Mouse (Mus musculus): ENCODE data around the gene Slc10a1. TPM values are rescaled to one million over a fixed set of nuclear protein-coding genes. Genes with fewer than 3 reads are reported as not detected.
"Not testable (repeated sequence)": the region's sequence is repeated elsewhere in the genome, so short reads cannot be mapped to it uniquely, and the experiment has no call there.

The Slc10a1 gene
- total RNA-seq, 4 experiments from 2014 or later, result 0.16 TPM; not detected in 3

GRCm38 (mm10) chr12:80966059-80966838, 2.3 kb downstream of the Slc10a1 start:
- DNase-seq (ENCODE audit: low spot score in 2 of 2), result no peak

- no peak for DNase-seq (ENCODE audit: low spot score in 2 of 2)
Observed at GRCm38 (mm10) chr12:80962566-80962965, 5.9 kb downstream of the Slc10a1 start.

- no peak for DNase-seq (ENCODE audit: low spot score in 2 of 2)
Observed at GRCm38 (mm10) chr12:80957961-80958360, 10.5 kb downstream of the Slc10a1 start.

GRCm38 (mm10) chr12:80956039-80956438, 12.5 kb downstream of the Slc10a1 start:
- DNase-seq (ENCODE audit: low spot score in 2 of 2), result no peak

- DNase-seq (ENCODE audit: low spot score in 2 of 2), result no peak
Observed at GRCm38 (mm10) chr12:80952526-80952925, 16.0 kb downstream of the Slc10a1 start.

DNA sequence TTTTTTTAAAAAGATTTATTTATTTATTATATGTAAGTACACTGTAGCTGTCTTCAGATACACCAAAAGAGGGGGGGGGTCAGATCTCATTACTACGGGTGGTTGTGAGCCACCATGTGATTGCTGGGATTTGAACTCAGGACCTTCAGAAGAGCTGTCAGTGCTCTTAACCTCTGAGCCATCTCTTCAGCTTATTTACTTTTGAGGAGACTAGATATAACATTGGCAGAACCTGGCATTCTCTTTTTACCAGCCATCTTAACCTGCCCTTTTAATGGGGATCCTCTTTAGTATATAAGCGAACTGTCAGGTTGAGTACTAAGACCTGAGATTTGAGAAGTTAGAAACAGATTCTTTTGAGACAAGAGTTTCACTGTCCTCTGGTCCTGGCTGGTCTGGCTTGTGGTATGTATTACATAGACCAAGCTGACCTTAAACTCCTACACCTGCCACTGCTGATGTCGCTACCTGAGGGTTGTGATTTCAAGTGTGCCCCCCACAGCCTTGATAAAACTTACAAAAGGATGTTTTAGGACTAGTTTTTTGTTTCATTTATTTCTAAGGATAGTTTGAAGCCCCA, 16.8 kb downstream of the Slc10a1 start:
- no peak for DNase-seq (ENCODE audit: low spot score in 2 of 2)

DNA sequence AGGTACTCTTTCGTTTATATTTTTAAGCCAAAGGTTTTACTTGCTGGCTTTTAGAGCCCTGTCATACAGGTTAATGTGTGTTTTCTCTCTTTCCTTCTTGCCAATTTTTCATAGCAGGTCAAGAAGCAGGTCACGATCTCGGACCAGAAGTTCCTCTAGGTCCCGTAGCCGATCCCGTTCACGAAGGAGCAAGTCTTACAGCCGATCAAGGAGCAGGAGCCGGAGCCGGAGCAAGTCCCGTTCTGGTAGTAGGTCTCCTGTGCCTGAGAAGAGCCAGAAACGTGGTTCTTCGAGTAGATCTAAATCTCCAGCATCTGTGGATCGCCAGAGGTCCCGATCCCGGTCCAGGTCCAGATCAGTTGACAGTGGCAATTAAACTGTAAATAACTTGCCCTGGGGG, 18.9 kb downstream of the Slc10a1 start:
- not testable (repeated sequence) for DNase-seq (ENCODE audit: low spot score in 2 of 2)

DNA sequence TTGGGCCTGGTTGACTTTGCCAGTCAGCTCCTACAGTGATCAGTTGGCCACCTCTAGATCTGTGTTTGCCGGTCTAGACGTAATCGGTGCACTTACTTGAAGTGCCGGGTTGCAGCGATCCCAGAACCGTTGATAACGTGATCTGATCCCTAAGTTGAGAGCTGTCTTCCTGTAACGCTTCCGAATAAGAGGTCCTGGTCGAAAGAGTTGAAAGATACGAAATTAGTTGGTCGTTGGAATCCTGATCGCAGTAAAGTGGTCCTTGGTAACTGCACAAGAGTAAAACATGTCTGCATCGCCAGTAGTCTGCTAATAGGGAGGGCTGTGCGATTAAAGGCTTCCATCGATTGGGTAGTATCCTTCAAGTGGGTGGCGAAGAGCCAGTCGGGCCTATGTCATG, 20.3 kb downstream of the Slc10a1 start:
- no peak for DNase-seq (ENCODE audit: low spot score in 2 of 2)

DNA sequence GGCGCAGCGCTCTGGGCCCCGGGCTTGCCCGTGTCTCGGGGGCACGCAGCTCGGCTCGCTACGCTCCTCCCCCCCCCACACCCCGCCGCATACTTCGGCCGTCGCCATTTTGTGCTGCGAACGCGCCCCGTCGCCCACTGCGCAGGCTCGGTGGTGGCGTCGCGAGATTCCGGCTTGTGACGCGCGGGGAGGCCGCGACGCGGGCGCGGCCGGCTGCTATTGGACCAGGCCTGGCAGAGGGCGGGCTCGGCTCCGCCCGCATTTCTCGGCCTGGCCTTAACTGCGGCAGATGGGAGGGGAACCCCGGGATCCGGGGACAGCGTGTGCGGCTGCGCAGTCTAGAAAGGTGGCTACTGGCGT, 22.5 kb downstream of the Slc10a1 start:
- DNase-seq (ENCODE audit: low spot score in 2 of 2), result peak; percentile 86 to 93

DNA sequence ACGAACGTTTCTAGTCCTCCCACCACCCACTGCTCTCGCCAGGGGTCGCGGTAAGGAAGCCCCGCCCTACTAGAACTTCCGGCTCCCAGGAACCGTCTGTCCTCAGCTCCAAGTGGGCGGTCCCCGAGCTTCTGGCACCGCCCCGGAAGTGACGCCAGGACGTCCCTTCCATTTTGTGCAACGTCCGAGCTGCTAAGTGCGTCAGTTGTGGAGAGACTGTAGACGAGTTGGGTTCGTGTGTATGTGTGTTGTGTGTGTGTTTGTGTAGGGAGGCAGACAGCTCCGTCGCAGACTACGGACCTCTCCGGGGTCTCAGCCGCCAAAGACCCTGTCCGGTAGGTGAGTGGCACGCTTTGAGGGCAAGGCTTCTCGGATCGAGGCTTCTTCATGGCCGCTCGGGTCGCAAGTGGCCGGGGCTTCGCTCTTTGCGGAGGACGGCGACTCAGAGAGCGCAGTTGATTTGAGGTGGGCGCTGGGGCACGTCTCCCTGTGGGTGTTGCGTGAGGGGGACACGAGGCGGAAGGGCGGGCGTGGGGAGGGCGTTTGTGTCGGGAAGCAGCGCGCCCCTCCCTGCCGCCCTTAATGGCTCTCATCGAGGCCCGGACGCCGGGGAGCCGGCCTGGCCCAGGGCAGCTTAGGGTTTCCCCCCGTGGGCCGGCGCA, 23.0 kb downstream of the Slc10a1 start, which contains the start of gene Srsf5:
Gene Srsf5 (plus strand): TSS at position 171 of the 662 bp plus-strand sequence.
- peak; percentile 98 to 99 for DNase-seq (ENCODE audit: low spot score in 2 of 2)

DNA sequence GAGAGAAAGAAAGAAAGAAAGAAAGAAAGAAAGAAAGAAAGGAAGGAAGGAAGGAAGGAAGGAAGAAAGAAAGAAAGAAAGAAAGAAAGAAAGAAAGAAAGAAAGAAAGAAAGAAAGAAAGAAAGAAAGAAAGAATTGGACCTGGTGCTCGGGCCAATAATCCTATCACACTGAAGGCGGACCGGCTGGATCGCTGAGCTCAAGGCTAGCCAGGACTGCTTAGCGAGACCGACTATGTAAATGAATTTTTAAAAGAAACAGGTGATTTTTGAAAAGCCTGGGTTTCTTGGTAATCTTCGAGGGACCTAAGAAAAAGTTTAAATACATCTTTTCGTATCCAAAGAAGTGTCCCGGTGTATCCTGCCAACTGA, 23.6 kb downstream of the Slc10a1 start:
- DNase-seq (ENCODE audit: low spot score in 2 of 2), result not testable (repeated sequence)

DNA sequence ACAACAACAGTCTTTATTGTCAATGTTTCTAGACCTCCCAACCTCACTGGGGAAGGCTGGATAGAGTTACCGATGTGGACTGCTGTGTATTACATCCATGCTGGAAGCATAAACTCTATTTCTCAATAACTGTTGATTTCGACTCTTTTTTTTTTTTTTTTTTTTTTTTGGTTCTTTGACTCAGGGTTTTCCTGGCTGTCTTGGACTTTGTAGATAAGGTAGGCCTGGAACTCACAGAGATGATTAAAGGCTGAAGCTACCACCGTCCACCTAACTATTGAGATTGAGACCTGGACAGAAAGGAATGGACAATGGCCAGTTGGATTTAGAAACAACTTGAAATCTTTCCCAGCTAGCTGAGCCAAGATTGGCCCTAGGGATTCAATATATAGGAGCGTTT, 24.3 kb downstream of the Slc10a1 start:
- no peak for DNase-seq (ENCODE audit: low spot score in 2 of 2)

GRCm38 (mm10) chr12:80943395-80943794, 25.1 kb downstream of the Slc10a1 start:
- DNase-seq (ENCODE audit: low spot score in 2 of 2), result no peak

DNA sequence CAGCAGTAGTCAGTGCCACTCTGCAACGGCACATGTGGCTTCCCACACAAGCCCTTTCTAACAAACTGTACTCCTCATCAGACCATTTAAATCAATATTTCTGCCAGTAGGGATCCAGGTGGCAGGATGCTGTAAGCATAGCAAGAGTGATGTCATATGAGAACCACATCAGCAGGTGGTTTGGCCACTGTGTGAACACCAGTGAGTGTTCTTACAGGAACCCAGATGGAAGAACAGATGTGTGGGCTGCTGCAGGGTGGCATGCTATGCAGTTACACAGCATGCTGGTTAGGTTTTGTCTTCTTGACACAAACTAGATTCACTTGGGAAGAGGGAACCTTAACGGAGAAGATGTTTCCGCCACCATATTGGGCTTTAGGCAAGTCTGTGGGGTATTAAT, 26.6 kb downstream of the Slc10a1 start:
- no peak for DNase-seq (ENCODE audit: low spot score in 2 of 2)

GRCm38 (mm10) chr12:80939165-80939564, 29.3 kb downstream of the Slc10a1 start:
- DNase-seq (ENCODE audit: low spot score in 2 of 2), result no peak

DNA sequence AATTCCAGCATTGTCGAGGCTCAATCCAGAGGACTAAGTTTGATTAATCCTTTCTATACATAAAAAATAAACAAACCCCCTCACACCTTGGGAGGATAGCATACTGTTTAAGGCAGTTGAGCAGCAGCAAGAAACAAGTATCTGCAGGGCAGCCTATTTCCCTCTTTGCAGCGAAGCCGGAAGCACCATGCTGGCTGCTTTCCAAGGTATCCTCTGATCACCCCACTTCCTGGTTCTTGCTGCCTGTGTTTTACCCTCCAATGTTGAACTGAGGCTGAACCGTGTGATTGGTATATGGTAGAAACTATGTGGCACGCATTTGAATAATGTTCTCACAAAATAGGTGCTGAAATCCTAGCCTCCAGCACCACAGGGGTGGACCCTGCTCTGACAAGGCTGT, 29.9 kb downstream of the Slc10a1 start:
- no peak for DNase-seq (ENCODE audit: low spot score in 2 of 2)

DNA sequence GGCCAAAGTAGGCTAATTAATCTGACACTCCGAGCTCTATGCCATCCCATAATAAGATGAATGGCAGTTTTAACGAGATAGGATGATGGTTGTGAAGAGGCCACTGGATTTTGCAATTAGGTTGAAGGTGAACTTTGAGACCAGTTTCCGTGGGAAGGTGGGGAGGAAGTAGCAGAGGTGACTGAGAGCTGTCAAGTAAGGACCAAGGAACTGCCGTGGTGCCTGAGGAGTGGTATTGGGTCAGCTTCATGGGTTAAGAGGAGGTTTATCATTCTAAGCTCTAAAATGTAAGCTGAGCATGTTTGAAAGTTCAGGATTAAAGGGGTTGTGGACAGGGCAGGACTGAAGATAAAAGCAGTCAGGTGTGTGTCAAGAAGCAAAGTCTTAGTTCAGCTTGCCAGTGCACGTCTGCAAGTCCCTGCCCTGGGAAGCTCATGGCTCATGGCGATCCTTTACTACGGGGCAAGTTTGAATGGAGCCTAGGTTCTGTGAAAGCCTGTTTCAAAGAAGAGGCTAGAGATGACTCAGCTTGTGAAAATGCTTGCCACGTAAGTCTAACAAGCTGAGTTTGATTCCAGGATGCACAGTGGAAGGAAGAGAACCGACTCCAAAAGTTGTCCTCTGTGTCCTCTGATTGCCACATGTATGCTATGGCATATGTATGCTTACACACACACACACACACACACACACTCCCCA, 31.0 kb downstream of the Slc10a1 start:
- DNase-seq (ENCODE audit: low spot score in 2 of 2), result no peak

GRCm38 (mm10) chr12:80936751-80937150, 31.8 kb downstream of the Slc10a1 start:
- DNase-seq (ENCODE audit: low spot score in 2 of 2), result no peak

GRCm38 (mm10) chr12:80932865-80933264, 35.6 kb downstream of the Slc10a1 start:
- DNase-seq (ENCODE audit: low spot score in 2 of 2), result no peak

DNA sequence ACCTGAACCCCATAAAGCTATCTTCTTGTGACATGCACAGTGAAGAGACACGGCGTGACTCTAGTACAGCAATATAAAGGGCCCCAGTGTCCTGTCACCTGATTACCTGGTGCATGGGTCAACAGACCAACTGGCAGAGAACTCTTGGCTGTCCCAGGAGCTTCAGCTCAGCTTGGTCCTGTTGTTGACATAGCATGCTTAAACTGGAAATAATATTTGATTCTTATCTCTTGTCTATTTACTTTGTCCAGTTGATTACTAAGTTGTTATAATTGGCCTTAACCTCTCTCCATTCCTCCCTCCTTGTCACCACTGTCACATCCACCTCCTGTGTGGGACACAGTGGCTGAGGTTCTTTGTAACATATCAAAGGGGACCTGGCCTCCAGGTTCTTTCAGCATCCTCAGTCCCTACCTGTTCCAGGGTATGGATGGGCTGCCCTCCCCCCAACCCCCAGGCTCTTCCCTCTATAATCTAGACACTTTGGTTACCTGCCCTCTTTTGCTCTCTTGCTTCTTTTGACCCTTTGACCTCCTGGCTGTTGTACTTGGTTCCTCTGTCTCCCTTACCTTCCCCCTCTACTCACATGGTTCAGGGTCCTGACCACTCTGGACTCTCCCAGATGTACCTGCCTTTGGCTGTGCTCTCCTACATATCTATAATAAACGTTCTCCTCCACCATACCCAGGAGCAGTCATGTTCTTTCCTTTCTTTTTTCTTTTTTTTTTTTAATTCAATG, 36.9 kb downstream of the Slc10a1 start:
- no peak for DNase-seq (ENCODE audit: low spot score in 2 of 2)

GRCm38 (mm10) chr12:80930141-80930540, 38.4 kb downstream of the Slc10a1 start:
- DNase-seq (ENCODE audit: low spot score in 2 of 2), result no peak
